Mouse (Mus musculus) heart, embryonic 13.5 days (tissue): ENCODE measurements around the gene Obsl1. TPM values are rescaled to one million over a fixed set of nuclear protein-coding genes. Genes with fewer than 3 reads are reported as not detected.
A peak's percentile ranks its signal among the peaks of the same experiment; 100 is the strongest.

ENCODE experiments used
- ATAC-seq: fragments of 200-750 bp; cut with Nextera tagmentation; 2 replicates; pipeline ENCODE4 v1.8.0; 2017; ENCODE audit warnings: moderate TSS enrichment; ENCODE audit not compliant: insufficient number of reproducible peaks, low FRiP score, low TSS enrichment; ENCODE audit errors: extremely low read depth
- H3K27ac ChIP-seq: fragments of 300-500 bp; sonication (generic); replicated peaks from 2 replicates; pipeline ENCODE4 v1.5.1; 2015; ENCODE audit warnings: moderate library complexity, mild to moderate bottlenecking, inconsistent platforms
- H3K27me3 ChIP-seq: fragments of 300-500 bp; sonication (generic); replicated peaks from 2 replicates; pipeline ENCODE4 v1.6.1; 2015; ENCODE audit warnings: mild to moderate bottlenecking, inconsistent platforms
- H3K36me3 ChIP-seq: fragments of 300-500 bp; sonication (generic); 2 replicates; pipeline ENCODE4 v1.6.1; 2015; ENCODE audit warnings: mild to moderate bottlenecking, inconsistent platforms
- H3K4me1 ChIP-seq: fragments of 300-500 bp; sonication (generic); 2 replicates; pipeline ENCODE4 v1.6.1; 2015; ENCODE audit warnings: inconsistent platforms
- H3K4me2 ChIP-seq: fragments of 300-500 bp; sonication (generic); 2 replicates; pipeline ENCODE4 v1.6.1; 2015; ENCODE audit warnings: inconsistent platforms, mild to moderate bottlenecking, moderate library complexity
- H3K4me3 ChIP-seq: fragments of 300-500 bp; sonication (generic); 2 replicates; pipeline ENCODE4 v1.5.1; 2015; ENCODE audit warnings: moderate library complexity, mild to moderate bottlenecking, inconsistent platforms
- H3K9ac ChIP-seq: fragments of 300-500 bp; sonication (generic); 2 replicates; pipeline ENCODE4 v1.6.1; 2015; ENCODE audit warnings: inconsistent platforms, mild to moderate bottlenecking, moderate library complexity
- H3K9me3 ChIP-seq: fragments of 300-500 bp; sonication (generic); 2 replicates; pipeline ENCODE4 v1.6.1; 2016; ENCODE audit warnings: inconsistent platforms
- WGBS: fragments of 180-500 bp; shearing (Covaris S2); methylation state at CpG from one replicate; pipeline ENCODE4 v1.1.7; 2015; ENCODE audit warnings: mixed read lengths; 5-methylcytosine and 5-hydroxymethylcytosine counted together
- polyA plus RNA-seq: library from polyadenylated mRNA; unstranded; fragments of >200 nt; fragmentation: Nextera tagmentation; extraction: Ambion mirVana; gene quantifications from 2 replicates; pipeline ENCODE4 v1.2.1, GENCODE M21; 2015

Gene Obsl1
- polyA plus RNA-seq, 1 experiment from 2014 or later: 91.0 TPM

DNA sequence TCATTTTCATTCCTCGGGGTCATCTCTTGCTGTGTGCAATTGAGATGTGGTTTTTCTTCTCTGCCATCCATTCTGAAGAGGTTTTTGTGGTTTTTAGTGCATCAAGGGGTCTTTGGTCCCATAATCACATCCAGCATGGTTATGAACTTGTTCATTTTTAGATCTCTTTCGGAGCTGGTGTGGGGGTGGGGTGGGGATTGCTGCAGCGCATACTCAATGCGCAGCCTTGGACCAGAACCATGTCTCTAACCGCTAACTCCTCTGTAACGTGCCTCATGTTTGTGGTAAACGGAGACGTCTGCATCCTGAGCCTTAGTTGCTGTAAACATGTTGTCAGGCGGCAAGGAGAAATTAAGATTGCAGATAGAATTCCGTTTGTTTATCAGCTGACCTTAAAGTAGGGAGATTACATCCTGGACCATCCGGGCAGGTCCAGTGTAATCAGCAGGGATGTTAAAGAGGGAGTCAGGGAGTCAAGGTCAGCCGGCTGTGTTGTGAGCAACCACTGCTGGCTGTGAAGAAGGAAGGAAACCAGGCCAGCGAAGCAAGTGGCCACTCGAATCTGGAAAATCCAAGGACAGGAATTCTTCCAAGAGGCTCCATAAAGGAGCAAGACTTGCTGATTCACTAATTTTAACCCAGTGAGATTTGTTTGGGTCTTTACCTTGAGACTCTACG lies 10.6 kb upstream of the Obsl1 start:
- Histone ChIP-seq H3K4me2 (no peak overlapping the region), H3K27ac (peak overlapping the region; percentile 70), H3K4me1 (peaks cover 68% of the 10 kb centered on the region), H3K9me3 (no peaks in the 10 kb centered on the region), H3K4me3 (no peak overlapping the region), H3K27me3 (no peaks in the 10 kb centered on the region), H3K36me3 (no peaks in the 10 kb centered on the region), H3K9ac (0 out of 2 replicates have a peak overlapping the region, but pooled peaks have one; percentile 44)
- no peak for ATAC-seq
- WGBS: 45% methylated on average over 15 of the region's 15 CpGs

DNA sequence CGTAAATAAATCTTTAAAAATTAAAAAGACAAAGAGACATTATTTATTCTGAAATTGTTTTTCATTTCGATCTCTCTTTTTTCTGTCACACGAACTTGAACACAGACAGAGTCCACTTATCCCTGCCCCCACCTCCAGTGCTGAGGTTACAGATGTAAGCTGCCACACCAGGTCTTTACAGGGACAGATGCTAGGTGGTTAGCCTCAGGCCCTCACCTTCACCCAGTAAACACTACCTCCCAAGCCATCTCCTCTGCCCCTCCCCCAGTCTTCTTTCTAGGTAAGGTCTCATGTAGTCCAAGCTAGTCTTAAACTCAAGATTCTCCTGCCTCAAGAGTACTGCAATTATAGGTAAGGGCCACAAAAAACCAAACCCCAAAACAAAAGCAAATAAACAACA lies 6.3 kb upstream of the Obsl1 start:
- H3K27me3 ChIP-seq: no peaks in the 10 kb centered on the region
- H3K4me1 ChIP-seq: peaks cover 73% of the 10 kb centered on the region
- WGBS: 81% methylated on average over 3 of the region's 3 CpGs
- H3K4me2 ChIP-seq: no peak overlapping the region
- H3K9me3 ChIP-seq: no peaks in the 10 kb centered on the region
- H3K4me3 ChIP-seq: no peak overlapping the region
- H3K36me3 ChIP-seq: no peaks in the 10 kb centered on the region
- ATAC-seq: no peak
- H3K27ac ChIP-seq: peak overlapping the region; percentile 96
- H3K9ac ChIP-seq: no peak overlapping the region

DNA sequence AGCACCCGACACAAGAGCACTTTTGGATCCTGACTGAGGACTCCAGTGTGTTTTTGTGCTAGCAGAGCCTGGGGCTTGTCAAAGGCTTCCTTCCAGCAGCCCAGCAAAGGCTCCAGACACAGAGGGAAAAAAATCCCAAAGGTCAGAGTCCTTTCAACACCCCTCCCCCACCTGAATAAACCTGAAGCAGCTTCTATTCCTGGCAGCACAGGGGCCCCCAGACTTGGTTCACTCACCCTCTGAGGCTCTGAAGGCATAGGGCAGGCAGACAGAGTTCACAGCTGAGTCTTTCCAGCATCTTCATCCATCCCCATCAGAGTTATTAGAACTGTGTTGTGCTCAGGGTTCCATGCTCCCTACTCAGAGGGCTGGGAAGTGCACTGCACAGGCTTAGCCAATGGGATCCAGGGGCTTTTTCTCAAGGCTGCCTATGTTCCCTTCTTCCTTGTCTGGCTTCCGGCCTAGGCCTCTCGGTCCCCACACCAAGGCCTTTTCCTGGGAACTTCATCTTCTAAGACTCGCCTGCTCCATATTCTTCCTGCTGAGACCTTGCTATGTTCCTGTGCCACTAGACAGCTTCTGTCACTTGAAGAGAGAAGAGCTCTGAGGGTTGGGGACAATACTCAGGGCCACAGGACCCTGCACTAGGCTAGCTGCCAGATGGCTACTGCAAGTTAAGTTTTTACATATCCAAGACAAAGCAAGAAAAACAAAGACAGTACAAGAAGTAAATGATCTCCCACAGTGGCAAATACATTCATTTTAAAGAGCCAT lies 5.4 kb upstream of the Obsl1 start:
- Histone ChIP-seq H3K9ac (peak overlapping the region; percentile 4), H3K4me3 (no peak overlapping the region), H3K9me3 (no peaks in the 10 kb centered on the region), H3K4me1 (peaks cover 73% of the 10 kb centered on the region), H3K36me3 (no peaks in the 10 kb centered on the region), H3K27me3 (no peaks in the 10 kb centered on the region), H3K27ac (peak overlapping the region; percentile 96), H3K4me2 (peak overlapping the region; percentile 4; the same call in 1 of the 2 replicates)
- WGBS: 26% methylated on average over 4 of the region's 4 CpGs
- ATAC-seq: peak; percentile 26; the same call in 1 of the 2 replicates

DNA sequence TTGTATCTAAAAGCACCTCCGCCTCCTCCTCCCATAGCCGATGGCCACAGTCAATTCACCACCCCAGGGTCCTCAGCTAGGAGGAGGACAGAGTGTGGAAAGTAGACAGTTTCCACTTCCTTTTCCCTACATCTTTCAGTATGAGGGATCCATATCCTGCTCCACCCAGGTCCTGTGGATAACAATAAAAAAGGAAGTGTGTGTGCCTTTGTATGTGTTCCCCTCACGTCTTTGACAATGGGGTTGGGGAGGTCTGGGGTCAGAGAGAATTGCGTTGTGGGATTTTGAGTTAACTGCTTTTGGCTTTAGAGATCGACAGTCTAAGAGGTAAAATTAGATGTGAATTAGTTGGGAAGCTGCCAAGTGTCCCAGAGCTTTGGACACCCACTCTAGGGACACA lies 3.9 kb upstream of the Obsl1 start:
- Histone ChIP-seq H3K36me3 (no peaks in the 10 kb centered on the region), H3K27ac (peak overlapping the region; percentile 96), H3K4me1 (peaks cover 65% of the 10 kb centered on the region), H3K27me3 (no peaks in the 10 kb centered on the region), H3K9ac (0 out of 2 replicates have a peak overlapping the region, but pooled peaks have one; percentile 50), H3K4me2 (peak overlapping the region; percentile 10; the same call in 1 of the 2 replicates), H3K9me3 (no peaks in the 10 kb centered on the region), H3K4me3 (no peak overlapping the region)
- WGBS: 48% methylated on average over 5 of the region's 5 CpGs
- ATAC-seq: no peak

DNA sequence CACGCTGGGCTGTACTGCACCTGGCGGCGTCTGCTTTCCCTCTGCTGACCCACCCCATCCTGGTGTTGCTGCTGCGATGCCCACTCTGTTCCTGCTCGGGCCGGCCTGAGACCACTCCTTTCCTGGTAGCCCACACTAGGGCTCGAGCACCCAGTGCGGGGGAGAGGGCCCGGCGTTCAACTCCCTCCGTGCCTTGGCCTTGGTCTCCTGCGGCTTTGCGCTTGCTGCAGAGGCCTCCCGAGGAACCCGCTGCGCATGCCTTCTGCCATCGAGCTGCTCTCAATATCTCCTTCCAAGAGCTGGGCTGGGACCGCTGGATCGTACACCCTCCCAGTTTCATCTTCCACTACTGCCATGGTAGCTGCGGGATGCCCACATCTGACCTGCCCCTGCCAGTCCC lies 3.3 kb upstream of the Obsl1 start:
- Histone ChIP-seq H3K4me2 (0 out of 2 replicates have a peak overlapping the region, but pooled peaks have one; percentile 10), H3K9me3 (no peaks in the 10 kb centered on the region), H3K9ac (peak overlapping the region; percentile 50; the same call in 1 of the 2 replicates), H3K4me1 (peaks cover 66% of the 10 kb centered on the region), H3K4me3 (no peak overlapping the region), H3K36me3 (peaks cover 4% of the 10 kb centered on the region; the same call in 1 of the 2 replicates), H3K27ac (peak overlapping the region; percentile 96), H3K27me3 (no peaks in the 10 kb centered on the region)
- ATAC-seq: no peak
- WGBS: 42% methylated on average over 20 of the region's 20 CpGs

DNA sequence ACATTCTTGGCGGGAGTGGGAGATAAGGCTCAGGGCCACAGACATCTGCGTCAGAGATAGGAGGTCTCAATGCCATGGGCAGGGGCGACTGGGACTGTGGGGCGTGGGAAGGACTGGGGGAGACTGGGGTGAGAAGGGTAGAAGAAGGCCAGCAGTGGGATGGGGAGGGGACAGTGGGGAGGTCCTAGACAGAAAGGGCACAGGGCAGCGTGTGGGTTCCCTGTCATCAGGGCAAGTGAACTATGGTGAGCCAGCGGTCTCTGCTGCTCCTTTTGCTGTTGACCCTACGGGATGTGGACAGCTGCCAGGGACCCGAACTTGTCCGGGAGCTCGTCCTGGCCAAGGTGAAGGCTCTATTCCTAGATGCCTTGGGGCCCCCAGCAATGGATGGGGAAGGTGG lies 754 bp upstream of the Obsl1 start, which contains the start of gene Inha:
Gene Inha (plus strand): TSS at position 72 of the 400 bp plus-strand sequence.
- peaks cover 71% of the 10 kb centered on the region for H3K4me1 ChIP-seq
- no peaks in the 10 kb centered on the region for H3K27me3 ChIP-seq
- peak within 1 kb of the TSS; percentile 100 for H3K9ac ChIP-seq
- peak within 1 kb of the TSS; percentile 100 for H3K27ac ChIP-seq
- no peaks in the 10 kb centered on the region for H3K9me3 ChIP-seq
- H3K4me2 ChIP-seq: peak within 1 kb of the TSS; percentile 91
- no peak for ATAC-seq
- WGBS: 24% methylated on average over 10 of the region's 10 CpGs
- peaks cover 30% of the 10 kb centered on the region for H3K36me3 ChIP-seq
- H3K4me3 ChIP-seq: peak within 1 kb of the TSS; percentile 97

DNA sequence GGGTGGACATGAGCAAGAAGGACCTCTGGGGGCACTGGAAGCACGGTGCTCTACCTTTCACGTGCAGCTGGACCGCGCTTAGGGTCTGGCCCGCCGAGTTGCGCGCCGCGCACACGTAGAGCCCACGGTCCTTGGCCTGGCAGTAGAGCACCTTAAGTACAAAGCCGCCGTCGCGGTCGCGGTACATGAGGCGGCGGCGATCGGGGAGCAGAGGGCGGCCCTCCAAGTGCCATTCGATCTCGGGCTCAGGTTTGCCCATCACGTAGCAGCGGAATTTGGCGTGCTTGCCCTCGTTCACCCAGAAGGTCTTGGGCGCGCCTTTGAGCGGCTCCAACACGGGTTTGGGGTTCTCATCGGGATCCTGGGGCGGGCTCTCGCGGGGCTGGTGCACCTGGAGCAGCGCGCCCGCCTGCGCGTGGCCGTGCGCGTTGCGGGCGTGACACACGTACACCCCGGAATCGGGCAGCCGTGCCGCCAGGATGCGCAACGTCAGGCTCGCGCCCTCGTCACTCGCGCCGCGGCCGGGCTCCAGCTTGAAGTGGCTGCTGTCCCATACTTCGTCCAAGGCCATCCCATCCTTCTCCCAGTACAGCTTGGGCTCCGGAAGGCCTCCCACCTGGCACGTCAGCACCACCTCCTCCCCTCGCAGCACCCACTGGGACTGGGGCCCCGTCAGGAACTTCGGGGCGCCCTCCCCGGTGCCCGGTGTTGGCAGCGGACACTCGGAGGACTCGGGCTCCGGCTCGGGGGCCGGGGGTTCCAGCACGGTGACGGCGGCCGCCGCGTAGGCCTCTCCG lies 895 bp downstream of the Obsl1 start:
- H3K27ac ChIP-seq: peak overlapping the region; percentile 100
- H3K4me1 ChIP-seq: peaks cover 55% of the 10 kb centered on the region
- no peaks in the 10 kb centered on the region for H3K27me3 ChIP-seq
- ATAC-seq: 0 out of 2 replicates have a peak, but pooled peaks have one; percentile 26
- H3K4me3 ChIP-seq: peak overlapping the region; percentile 97
- peak overlapping the region; percentile 100 for H3K9ac ChIP-seq
- peaks cover 46% of the 10 kb centered on the region for H3K36me3 ChIP-seq
- under 1% methylated on average over 84 of the region's 84 CpGs for WGBS
- H3K9me3 ChIP-seq: no peaks in the 10 kb centered on the region
- H3K4me2 ChIP-seq: peak overlapping the region; percentile 91

DNA sequence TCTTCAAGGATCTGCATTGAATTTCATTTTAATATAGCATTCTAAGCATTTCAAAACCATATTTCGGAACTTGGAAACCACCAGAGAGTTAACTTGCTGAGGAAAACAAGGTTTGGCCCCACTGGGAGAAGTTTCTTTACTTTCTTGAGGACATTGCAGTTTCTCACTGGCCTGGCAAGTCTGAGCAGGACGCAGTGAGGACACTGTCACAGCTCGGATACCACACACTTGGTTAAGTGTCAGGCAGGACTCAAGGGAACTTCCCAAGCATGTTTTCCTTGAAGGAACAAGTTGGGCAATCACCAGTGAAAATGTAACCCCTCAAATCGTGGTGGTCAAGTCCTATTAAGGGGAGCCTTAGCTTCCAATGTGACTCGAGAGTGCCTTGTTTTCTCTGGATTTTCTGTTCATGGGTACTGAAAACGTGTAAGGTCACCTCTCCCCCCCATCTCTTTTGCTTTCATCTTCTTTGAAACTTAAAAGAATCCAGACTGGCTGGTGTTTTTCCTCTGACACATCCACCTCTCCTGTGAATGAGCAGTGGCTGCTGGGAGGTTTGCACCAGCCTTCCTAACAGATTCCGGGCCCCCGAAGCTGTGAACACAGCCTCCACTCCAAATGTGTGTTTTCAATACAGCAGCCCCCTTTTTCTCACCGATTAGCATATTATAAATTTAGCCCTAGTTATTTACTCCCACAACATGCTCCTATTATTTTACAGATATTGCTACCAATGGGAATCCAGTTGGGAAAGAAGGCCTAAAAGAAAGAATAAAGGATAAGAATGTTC lies 1.8 kb downstream of the Obsl1 start:
- Histone ChIP-seq H3K9me3 (no peaks in the 10 kb centered on the region), H3K27ac (peak overlapping the region; percentile 100), H3K4me3 (peak overlapping the region; percentile 97), H3K36me3 (peaks cover 55% of the 10 kb centered on the region), H3K4me2 (peak overlapping the region; percentile 91), H3K4me1 (peaks cover 45% of the 10 kb centered on the region), H3K27me3 (no peaks in the 10 kb centered on the region), H3K9ac (peak overlapping the region; percentile 100)
- 33% methylated on average over 9 of the region's 9 CpGs for WGBS
- no peak for ATAC-seq

DNA sequence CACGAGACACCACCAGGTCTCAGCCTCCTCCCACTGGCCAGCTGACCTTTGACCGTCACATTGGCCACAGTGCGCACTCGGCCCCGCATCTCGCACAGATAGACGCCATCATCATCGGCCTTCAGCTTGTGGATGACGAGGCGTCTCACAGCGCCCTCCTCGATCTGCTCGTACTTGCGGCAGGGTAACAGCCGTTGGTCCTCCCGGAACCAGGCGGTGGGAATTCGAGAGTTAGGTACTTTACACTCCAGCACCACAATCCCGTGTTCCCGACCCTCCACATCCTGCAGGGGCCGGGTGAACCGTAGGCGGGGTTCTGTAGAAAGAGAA lies 2.6 kb downstream of the Obsl1 start:
- Histone ChIP-seq H3K9me3 (no peaks in the 10 kb centered on the region), H3K27ac (peak overlapping the region; percentile 100; the same call in 1 of the 2 replicates), H3K4me3 (peak overlapping the region; percentile 97), H3K27me3 (no peaks in the 10 kb centered on the region), H3K9ac (peak overlapping the region; percentile 100), H3K4me1 (peaks cover 41% of the 10 kb centered on the region), H3K4me2 (peak overlapping the region; percentile 91), H3K36me3 (peaks cover 63% of the 10 kb centered on the region)
- 50% methylated on average over 23 of the region's 23 CpGs for WGBS
- ATAC-seq: no peak

DNA sequence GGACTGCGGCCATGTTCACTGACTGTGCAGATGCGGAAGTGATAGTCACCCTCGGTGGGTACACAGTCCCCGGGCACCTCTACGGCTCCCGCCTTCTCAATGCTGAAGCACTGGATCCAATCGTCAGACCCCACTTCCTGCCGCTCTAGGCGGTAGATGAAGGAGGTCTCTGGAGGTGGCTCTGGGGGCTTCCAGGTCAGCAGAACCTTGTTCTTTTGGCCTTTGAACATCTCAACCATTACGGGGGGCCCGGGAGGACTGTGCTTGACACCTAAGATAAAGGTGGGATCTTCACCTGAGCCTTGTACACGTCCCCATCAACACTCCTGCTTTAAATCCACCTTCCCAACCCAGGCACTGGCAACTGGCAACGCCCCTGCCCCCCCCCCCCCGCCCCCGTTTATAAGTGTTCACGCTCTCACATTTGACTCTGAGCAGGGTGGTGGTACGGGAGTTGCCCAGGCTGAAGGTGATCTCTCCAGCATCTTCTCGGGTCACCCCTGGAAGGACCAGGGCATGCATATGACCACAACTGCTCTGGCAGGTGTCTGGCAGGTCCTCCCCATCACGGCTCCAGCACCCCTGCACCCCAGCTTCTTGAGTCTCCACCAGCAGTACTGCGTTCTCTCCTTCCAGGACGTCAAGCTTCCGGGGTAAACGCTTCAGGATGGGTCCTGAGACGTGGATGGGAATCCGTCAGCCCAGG lies 3.2 kb downstream of the Obsl1 start:
- peak overlapping the region; percentile 100 for H3K9ac ChIP-seq
- H3K4me3 ChIP-seq: peak overlapping the region; percentile 97
- ATAC-seq: no peak
- H3K36me3 ChIP-seq: peaks cover 69% of the 10 kb centered on the region
- peaks cover 41% of the 10 kb centered on the region for H3K4me1 ChIP-seq
- peak overlapping the region; percentile 91 for H3K4me2 ChIP-seq
- WGBS: 71% methylated on average over 25 of the region's 25 CpGs
- no peak overlapping the region for H3K27ac ChIP-seq
- no peaks in the 10 kb centered on the region for H3K27me3 ChIP-seq
- H3K9me3 ChIP-seq: no peaks in the 10 kb centered on the region
